Mouse (Mus musculus): Measurements from ENCODE around the gene Nxf1.
"Not testable (repeated sequence)": the region's sequence is repeated elsewhere in the genome, so short reads cannot be mapped to it uniquely, and the experiment has no call there.

- not testable (repeated sequence) for TF ChIP-seq CTCF (IDR thresholded peaks at IDR 0.05; ENCODE audit: low read depth, low read length); GATA1 (IDR thresholded peaks at IDR 0.05; ENCODE audit: borderline replicate concordance, low read length)
Observed at GRCm38 (mm10) chr19:8728335-8729099, 28.4 kb upstream of the Nxf1 start.
